Mouse (Mus musculus) thymus, postnatal 4 days (tissue): Measurements from ENCODE around the gene Acpp.

Experiments used
- DNase-seq: peaks from one replicate; pipeline ENCODE4 v3.0.0; 2021

Gene Acpp

DNA sequence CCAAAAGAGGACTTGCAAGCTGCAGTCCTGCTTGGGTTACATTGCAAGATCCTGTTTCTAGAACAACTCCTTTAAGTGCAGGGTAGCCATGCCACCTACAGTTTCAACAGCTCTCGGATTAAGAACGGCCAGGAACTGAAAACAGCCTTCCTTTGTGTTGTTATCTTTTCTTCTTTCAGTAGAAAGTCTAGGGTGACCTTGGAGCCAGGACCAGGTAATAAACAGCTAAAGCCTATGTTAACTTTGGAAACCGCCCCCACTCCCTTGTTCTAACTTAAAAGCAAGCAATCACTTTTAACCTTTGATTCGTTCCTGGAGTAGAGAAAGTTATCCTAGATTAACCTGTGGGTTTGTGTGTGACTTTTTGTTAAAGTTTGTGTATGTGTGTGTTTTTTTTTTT is 33.2 kb downstream of the Acpp start:
- DNase-seq, result no peak

DNA sequence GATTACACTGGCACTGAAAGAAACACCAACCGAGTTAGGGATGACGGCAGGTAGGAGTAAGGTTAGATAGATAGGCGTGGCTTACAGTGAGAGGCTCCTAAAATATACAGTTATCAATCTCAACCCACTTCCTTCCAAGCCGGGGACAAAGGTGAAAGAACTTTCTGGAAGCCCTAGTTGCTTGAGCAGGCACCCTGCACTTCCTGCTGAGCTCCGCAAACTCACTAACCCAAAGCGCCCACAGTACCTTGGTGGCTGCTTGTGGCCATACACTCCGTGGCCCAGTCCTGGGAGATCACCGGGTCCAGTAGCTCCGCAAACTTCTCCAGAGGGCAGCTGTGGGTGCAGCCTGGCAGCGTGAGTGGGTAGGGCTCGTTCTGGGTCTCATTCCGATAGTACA is 37.0 kb downstream of the Acpp start:
- no peak for DNase-seq

DNA sequence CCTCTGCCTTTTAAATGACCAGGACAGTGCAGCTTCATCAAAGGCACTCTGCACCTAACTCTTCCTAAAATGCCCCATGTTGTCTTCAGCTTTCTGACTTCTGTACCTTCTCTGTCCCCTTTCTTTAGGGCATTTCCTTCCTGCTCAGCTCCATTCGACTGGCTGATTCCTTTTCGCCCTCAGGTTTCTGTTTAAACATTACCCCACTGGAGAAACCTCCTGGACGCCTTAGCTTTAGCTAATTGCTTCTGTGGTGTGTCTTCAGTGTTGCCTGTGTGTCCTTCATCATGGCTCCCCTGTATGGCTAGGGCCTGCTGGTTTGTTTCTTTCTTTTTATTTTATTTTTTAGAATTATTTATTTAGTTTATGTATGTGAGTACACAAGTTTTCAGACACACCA is 40.5 kb downstream of the Acpp start:
- no peak for DNase-seq

DNA sequence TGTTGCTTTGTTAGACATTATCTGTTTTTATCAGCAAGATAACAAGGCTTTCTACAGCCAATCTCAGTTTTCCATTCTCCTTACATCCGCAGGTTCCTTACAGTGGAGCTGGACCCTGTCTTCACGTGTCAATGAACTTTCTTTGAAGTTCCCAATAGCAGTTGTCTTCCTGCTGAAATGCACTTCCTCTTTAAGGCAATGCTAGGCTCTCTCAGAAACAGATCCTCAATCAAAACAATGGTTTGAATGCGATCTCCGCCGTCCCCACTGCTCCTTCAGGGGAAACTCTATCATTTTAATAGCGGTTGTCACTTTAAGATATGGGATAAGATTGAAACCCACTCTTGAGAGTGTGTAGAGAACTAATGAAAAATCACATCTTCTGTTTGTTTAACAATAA is 52.6 kb downstream of the Acpp start:
- DNase-seq, result no peak

GRCm38 (mm10) chr9:104282536-104282935 is 55.0 kb downstream of the Acpp start:
- no peak for DNase-seq

DNA sequence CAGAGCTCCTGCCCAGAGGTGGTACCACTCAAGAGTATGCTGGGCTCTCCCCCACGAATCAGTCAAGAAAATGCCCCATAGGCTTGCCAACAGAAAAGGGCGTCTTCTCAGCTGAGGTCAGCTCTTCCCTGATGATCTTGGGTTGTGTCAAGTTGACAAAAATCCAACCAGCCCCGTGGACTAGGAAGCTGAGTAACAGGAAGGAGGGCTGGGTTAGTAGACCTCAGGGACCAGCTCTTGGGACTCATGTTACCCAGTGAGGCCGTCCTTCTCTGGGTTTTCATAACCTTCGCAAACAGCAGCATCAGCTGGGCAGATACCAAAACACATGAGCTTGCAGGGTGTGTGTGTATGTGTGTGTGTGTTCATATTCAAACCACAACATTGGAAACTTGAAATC is 55.8 kb downstream of the Acpp start:
- DNase-seq, result no peak

DNA sequence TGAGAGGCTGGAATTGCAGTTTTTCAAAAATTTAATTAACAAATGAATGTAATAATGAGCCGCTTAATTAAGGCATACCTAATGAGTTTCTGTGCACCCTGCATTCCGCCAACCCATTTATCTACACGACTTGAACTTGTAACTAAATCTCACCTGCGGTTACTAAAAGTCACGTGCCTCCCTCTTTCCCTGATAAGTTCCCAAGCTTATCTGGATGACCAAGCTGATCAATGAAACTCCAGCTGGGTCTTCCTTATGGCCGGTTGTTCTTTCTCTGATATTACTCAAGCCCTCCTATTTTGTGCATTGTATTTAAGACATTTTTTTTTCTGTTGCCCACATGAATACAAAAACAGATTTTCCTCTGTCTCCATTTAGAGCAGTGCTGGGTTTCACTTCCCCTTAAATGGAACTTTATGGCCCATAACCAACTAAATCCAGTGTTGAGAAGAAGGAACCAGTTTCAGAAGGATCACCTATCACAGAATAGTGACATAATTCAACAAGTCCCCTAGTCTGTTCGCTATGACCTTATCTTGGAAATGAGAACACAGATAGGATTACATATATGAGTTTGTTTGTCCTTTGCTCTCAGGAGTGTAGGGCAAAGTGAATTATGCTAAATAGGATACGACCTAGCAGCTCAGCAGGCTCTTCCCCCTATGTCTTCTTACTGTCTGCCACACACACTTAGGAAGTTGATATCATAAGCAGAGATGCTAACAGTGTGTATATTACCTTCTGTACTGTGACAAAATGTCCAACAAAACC is 56.6 kb downstream of the Acpp start:
- no peak for DNase-seq

DNA sequence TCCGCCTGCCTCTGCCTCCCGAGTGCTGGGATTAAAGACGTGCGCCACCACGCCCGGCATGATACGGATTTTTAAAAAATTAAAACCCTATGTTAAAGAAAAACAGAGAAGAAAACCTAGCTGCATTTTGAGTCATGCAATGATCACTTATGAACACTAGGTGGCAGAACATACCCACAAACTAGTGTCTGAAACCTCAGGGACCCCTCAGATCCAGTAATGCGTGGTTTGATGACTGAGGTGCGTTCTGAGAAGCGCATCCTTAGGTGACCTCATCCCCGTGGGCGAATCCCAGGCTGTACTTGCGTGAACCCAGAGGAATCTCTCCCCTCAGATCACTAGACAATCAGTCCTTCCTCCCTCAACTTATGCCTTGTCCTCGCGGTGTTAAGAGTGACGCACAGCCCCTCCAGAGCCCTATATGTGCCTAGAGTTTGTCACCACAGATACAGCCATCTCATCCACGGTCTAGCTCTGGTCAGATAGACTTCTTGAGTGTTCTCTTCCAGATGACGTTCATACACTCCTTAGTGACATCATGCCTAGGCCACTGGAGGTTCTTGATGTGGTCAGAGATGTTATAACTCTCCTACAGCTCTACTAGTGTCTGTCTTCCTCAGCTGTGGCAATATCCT is 59.9 kb downstream of the Acpp start:
- DNase-seq, result peak; percentile 29

- no peak for DNase-seq
These were observed 62.3 kb downstream of the Acpp start for GRCm38 (mm10) chr9:104275084-104275785.

DNA sequence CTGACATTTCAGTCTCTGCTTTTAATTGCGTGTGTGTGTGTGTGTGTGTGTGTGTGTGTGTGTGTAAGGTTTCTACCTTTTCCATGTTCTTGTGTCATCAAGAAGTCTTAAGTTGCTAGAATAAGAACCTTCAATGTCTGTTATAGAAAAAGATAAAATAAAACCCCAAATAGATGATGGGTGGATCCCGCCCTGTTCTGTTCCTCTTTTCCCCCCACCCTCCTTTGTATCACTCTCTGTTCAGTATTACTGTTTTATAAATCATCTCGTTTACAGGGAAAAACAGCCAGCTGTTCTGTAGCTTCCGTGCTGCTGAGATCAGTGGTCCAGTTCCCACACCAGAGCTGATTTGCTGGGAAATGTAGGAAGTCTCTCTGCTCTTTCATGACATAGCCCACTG is 65.5 kb downstream of the Acpp start:
- no peak for DNase-seq

GRCm38 (mm10) chr9:104271642-104272041 is 65.9 kb downstream of the Acpp start:
- no peak for DNase-seq

DNA sequence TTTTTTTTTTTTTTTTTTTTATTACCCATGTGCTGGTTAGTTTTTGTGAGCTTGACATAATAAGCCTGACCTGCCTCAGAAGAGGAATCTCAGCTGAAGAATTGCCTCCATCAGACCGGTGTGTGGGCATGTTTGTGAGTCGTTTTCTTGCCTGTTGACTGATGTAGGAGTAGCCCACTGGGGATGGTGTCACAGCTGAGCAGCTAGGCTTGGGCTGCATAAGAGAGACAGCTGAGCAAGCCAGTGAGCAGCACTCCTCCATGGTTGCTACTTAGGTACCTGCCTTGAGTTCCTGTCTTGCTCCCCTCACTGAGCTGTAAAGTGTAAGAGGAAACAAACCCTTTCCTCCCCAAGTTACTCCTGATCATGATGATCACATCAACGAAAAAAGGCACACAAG is 67.6 kb downstream of the Acpp start:
- no peak for DNase-seq

DNA sequence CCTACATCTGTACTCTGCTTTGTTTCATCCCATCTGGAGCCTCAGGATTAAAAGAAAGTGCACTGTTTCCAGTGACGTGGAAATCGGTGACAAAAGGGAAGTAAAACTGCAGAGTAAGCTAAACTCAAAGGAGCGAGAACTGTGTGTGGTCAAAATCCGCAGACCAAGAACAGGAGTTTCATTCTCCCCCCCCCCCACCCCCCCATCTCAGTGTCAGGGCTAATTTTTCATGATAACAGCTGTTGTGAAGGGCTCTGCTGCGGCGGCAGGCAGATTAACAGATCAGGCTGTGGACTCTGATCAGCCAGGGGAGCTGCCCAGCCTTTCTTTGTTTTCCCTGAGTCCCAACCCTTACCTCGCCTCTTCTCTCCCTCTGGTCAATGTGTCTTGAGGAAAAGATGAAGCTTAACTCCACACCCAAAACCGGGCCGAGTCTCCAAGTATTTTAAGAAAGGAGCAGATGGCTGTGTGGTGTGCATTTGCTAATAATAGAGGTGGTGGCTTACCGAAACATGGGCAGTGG is 68.1 kb downstream of the Acpp start:
- no peak for DNase-seq

DNA sequence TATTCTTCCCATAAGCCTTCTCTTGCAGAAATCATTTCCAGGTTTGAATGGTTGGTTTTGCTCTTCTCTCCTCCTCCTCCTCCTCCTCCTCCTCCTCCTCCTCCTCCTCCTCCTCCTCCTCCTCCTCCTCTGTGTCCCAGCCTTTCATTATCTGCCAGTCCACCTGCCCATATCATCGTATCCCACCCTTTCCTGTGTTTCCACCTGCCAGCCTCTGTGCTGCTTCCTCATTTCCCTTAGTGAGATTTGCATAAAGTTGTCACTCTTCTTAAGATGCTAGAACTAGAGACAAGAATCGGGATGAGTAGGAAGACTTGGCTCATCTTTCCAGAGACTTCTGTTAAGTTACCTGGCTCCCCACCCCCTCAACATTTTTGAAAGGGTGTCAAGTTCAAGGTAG is 73.0 kb downstream of the Acpp start:
- DNase-seq, result no peak

GRCm38 (mm10) chr9:104262823-104263352 is 74.7 kb downstream of the Acpp start, which contains the start of gene Dnajc13:
Gene Dnajc13, minus strand, starts transcription at chr9:104262930.
- DNase-seq, result peak; percentile 97

DNA sequence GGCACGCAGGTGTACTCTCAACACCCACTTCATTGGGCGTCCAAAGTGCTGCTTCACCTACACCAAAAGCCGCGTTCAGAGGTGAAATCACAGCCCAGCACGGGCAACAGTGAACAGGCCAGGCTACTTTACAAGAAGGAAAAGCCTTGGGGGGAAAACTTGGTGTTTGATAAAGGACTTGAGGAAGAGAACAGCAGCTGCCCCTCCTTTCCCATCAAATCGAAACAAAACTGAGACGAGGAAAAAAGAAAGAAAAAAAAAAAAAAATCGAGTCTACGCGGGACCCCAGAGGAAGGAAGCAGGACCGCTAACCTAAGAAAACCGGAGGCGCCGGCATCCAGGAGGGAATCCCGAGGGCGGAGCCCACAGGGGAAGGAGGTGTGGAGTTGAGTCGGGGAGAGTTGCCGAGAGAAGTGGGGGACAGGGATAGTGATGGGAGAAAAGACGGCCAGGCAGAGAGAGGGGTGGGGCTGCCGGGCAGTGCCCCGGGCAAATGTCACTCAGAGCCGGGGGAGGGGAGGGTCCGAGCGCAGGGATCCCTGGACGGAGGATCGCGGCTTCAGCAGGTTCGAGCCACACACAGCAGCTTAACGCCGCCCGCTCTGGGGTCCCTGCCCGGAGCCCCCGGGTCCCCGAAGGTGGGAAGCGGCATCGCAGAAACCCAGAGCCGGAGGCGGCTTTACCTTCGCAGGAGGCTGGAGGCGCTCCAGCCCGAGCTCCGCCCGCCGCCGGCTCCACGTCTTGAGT is 75.4 kb downstream of the Acpp start:
- DNase-seq, result peak; percentile 24

DNA sequence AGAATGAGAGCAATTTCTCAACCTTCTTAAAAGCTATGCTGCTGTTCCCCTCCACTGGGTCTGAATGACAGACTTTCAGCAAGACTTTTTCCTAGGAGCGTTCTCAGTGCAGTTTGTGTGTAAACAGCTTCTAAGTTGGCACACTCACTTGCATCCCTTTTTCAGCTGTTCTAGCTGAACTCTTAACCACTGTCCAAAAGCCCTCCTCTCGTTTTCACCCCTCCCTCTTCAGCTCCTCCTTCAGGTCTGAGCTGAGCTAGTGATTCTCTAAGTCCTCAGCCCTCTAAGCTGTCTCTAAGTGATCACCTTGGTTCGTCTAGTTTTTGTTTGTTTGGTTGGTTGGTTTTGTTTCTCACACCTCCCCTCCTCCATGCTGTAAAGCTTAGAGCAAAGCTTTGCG is 77.2 kb downstream of the Acpp start:
- DNase-seq, result no peak

DNA sequence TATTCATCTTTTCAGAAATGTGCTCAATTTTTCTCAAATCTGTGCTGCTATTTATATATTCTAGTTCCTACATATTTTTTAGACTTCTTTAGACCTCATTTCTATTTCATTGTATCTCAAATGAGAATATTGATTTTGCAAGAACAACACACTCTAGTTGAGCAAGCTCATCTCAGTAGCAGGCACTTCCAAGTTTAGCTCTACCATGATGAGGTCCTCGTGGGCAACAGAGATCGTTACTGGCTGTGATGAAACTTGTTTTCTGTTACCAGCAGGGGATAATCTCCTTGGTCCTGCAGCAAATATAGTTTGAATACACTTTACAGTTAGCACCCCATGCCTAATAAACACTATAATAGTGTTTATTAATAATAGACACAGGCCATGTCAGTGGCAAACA is 81.5 kb downstream of the Acpp start:
- no peak for DNase-seq

DNA sequence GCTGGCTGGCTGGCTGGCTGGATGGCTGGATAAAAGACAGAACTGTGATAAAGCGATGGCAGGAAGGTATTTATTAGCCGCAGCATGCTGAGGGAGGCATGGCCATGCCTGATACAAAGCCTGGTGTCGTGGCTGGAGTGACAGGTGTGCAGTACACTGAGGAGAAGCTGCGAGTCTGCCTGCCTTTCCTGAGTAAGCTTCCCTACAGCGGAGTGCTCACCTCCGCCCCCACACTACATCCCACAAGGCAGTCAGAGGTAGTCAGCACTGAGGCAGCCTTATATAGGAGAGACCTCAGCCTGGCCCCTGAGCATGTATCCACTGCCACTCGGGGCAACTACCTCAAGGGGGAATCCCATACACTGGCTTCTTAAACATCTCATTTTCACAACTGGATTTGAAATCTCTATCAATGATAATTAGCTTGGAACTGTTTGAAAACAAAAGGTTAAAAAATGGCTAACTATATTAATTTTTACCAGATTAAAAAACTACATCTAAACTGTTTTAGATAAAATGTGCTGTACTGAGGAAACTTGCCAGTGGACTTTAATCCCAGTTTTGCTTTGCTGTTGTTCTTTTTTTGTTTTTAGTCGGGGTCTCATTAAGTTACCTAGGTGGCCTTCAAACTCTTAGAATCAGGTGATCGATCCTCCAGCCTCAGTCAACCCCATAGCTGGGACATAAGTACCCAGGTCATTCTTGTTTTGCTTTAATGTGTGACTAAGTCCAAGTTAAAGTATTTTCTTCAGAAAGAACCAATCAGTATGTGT is 83.0 kb downstream of the Acpp start:
- DNase-seq, result no peak

- DNase-seq, result no peak
These were observed 84.9 kb downstream of the Acpp start for GRCm38 (mm10) chr9:104252637-104253036.

- no peak for DNase-seq
These were observed 85.9 kb downstream of the Acpp start for GRCm38 (mm10) chr9:104251687-104252086.

DNA sequence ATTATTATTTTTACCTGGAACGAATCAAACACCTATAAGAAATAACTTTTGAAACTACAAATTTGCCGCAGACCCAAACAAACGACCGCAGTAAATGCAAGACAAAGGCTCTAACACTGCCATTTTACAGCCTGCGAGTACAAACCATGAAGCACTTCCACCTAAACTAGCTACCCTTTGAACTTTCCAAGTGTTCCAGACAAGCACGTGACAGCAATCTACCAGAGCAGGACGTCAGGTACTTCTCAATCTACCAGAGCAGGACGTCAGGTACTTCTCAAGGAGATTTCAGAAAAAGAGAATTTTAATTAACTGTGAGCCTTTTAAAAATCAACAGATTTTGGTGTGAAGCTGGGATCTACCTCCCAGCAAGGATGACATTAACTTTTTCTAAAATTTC is 86.4 kb downstream of the Acpp start:
- DNase-seq, result no peak
